Mouse (Mus musculus) bone marrow macrophage, adult 2 months (primary cell): ENCODE results near the gene Ppp1r14b.

Source experiments
- CTCF ChIP-seq: IDR thresholded peaks from 2 replicates; pipeline ENCODE4 v1.5.1; 2012; ENCODE audit warnings: low read depth, mild to moderate bottlenecking, low read length, moderate library complexity
- POLR2A ChIP-seq: IDR thresholded peaks from 2 replicates; pipeline ENCODE4 v1.6.1; 2012; ENCODE audit warnings: mild to moderate bottlenecking, low read depth, low read length, borderline replicate concordance

DNA sequence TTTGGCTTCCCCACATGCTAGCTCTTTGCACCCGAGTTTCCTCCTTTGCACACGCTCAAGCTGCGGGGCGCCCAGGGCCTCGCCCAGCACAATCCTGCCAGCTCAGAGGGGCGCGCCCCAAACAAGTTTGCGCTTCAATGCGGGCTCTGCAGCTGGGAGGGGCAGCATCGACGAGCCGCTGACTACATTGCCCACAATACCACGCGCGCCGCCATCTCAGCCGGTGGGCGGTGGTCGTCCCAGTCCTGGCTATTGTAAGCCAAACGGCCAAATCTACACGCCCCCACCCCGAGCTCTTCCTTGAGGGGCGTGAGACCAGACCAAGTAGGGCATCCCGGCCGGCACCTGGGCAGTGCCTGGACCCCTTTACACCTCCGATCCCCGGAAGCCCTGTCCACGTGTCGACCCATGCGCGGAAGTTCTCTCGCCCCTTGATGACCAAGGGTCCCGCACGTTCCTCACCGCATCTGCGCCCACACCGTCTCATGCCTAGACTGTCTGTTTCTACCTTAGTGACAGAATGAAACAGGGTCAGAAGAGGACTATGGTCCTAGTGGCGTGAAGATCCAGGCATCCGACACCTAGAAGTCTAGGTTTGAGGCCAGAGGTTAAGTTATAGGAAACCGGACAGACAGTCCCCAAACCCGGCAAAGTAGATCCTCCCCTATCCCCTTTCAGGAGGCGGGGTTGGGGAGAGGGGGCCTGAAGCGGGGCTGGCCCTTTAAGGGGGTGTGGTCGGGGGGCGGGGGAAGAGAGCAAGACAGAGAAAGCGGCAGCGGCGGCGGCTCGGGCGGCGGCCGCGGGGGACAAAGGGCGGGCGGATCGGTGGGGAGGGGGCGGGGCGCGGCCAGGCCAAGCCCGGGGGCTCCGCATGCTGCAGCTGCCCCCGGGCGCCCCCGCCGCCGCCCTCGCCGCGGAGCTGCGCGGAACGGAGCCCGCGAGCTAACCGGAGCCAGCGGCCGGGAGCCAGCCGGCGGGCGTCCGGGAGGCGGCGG, at the start of gene Ppp1r14b:
- TF ChIP-seq CTCF (no peak), POLR2A (no peak)
